Mouse (Mus musculus) limb, embryonic 13.5 days (tissue): ENCODE data around the gene Pla2g4f. TPM values are rescaled to one million over a fixed set of nuclear protein-coding genes. Genes with fewer than 3 reads are reported as not detected.

ENCODE experiments used
- ATAC-seq: fragments of 200-750 bp; cut with Nextera tagmentation; 2 replicates; pipeline ENCODE4 v1.8.0; 2017; ENCODE audit warnings: low read depth, moderate number of reproducible peaks, moderate TSS enrichment; ENCODE audit not compliant: low FRiP score
- H3K27ac ChIP-seq: fragments of 300-500 bp; sonication (generic); 2 replicates; pipeline ENCODE4 v1.5.1; 2015; ENCODE audit warnings: inconsistent platforms, mild to moderate bottlenecking, moderate library complexity
- H3K27me3 ChIP-seq: fragments of 300-500 bp; sonication (generic); 2 replicates; pipeline ENCODE4 v1.6.1; 2015; ENCODE audit warnings: mild to moderate bottlenecking, inconsistent platforms
- H3K36me3 ChIP-seq: fragments of 300-500 bp; sonication (generic); 2 replicates; pipeline ENCODE4 v1.6.1; 2015; ENCODE audit warnings: inconsistent platforms, mild to moderate bottlenecking, moderate library complexity
- H3K4me1 ChIP-seq: fragments of 300-500 bp; sonication (generic); 2 replicates; pipeline ENCODE4 v1.6.1; 2015; ENCODE audit warnings: inconsistent platforms
- H3K4me2 ChIP-seq: fragments of 300-500 bp; sonication (generic); replicated peaks from 2 replicates; pipeline ENCODE4 v1.6.1; 2015; ENCODE audit warnings: inconsistent platforms, mild to moderate bottlenecking, moderate library complexity
- H3K4me3 ChIP-seq: fragments of 300-500 bp; sonication (generic); 2 replicates; pipeline ENCODE4 v1.5.1; 2015; ENCODE audit warnings: moderate library complexity, mild to moderate bottlenecking, inconsistent platforms
- H3K9ac ChIP-seq: fragments of 300-500 bp; sonication (generic); 2 replicates; pipeline ENCODE4 v1.6.1; 2015; ENCODE audit warnings: mild to moderate bottlenecking, inconsistent platforms
- H3K9me3 ChIP-seq: fragments of 300-500 bp; sonication (generic); 2 replicates; pipeline ENCODE4 v1.6.1; 2016; ENCODE audit warnings: inconsistent platforms
- WGBS: fragments of 180-500 bp; shearing (Covaris S2); methylation state at CpG from one replicate; pipeline ENCODE4 v1.1.7; 2015; 5-methylcytosine and 5-hydroxymethylcytosine counted together
- polyA plus RNA-seq: library from polyadenylated mRNA; unstranded; fragments of >200 nt; fragmentation: Nextera tagmentation; extraction: Ambion mirVana; gene quantifications from 2 replicates; pipeline ENCODE4 v1.2.1, GENCODE M21; 2015

Pla2g4f gene
- polyA plus RNA-seq, 1 experiment from 2014 or later, result 0.75 TPM

DNA sequence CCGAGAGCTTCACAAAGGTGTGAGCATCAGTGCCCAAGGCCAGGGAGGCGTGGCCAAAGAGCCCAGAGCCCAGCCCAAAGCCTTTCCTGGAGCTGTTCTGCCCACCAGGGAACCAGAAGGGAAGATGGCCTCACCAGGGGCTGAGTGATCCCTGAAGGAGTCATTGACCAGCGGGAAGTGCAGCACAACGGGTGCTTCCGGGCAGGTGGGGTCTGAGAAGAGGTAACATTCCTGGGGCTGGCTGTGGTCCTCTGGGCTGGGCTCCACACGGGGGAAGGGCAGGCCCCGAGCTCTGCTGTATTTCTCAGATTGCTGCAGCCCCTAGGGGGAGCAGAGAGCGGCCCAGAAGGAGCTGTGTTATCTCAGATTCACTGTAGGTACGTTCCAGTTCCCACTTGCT, 45.3 kb downstream of the Pla2g4f start:
- no peak overlapping the region for H3K9ac ChIP-seq
- no peaks in the 10 kb centered on the region for H3K9me3 ChIP-seq
- ATAC-seq, result peak; percentile 40; the same call in 1 of the 2 replicates
- H3K36me3 ChIP-seq, result no peaks in the 10 kb centered on the region
- no peak overlapping the region for H3K27ac ChIP-seq
- H3K27me3 ChIP-seq, result 0 out of 2 replicates have a peak, but pooled peaks cover 5% of the 10 kb centered on the region
- H3K4me1 ChIP-seq, result 0 out of 2 replicates have a peak, but pooled peaks cover 4% of the 10 kb centered on the region
- peak overlapping the region; percentile 43 for H3K4me2 ChIP-seq
- WGBS, result 4% methylated on average over 9 of the region's 9 CpGs
- H3K4me3 ChIP-seq, result peak overlapping the region; percentile 5

DNA sequence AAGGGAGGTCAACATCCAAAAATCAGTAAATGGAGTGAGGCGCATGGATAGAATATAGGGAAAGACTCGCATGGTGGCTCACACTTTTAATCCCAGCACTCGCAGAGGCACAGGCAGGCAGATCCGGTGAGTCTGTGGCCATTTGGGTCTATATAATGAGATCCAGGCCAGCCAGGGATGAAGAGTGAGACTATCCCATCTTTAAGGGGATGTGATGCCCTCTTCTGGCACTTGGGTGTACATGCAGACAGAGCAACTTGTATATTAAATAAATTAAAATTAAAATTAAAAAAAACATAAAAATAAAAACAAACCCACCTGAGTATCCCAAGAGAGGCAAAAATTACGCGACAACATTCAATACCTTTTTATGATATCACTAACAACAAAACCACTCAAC, 48.4 kb downstream of the Pla2g4f start:
- H3K4me1 ChIP-seq, result 0 out of 2 replicates have a peak, but pooled peaks cover 4% of the 10 kb centered on the region
- no peak overlapping the region for H3K4me2 ChIP-seq
- H3K27ac ChIP-seq, result no peak overlapping the region
- no peak for ATAC-seq
- 58% methylated on average over 6 of the region's 6 CpGs for WGBS
- no peaks in the 10 kb centered on the region for H3K36me3 ChIP-seq
- 0 out of 2 replicates have a peak, but pooled peaks cover 5% of the 10 kb centered on the region for H3K27me3 ChIP-seq
- no peaks in the 10 kb centered on the region for H3K9me3 ChIP-seq
- H3K4me3 ChIP-seq, result no peak overlapping the region
- H3K9ac ChIP-seq, result no peak overlapping the region

DNA sequence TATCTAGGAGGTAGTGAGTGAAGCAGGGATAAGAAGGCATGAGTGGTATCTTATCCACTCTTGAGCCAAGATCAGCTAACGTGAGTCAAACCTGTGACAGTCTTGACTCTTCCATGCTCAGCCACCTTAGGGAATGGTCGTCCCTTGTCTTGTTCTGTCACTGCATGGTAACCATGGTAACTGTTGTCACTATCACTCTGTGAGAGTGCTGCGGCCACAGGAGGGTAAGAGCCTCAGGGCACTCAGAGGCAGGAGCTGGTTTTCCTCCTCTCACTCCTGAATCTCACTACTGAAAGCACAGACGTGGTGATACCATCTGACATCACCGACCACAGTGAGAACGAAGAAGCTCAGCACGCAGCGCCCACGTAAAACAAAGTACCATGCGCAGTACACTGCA, 49.1 kb downstream of the Pla2g4f start:
- H3K9me3 ChIP-seq, result no peaks in the 10 kb centered on the region
- no peak overlapping the region for H3K4me3 ChIP-seq
- WGBS, result 57% methylated on average over 10 of the region's 10 CpGs
- no peaks in the 10 kb centered on the region for H3K36me3 ChIP-seq
- no peak overlapping the region for H3K27ac ChIP-seq
- no peak overlapping the region for H3K9ac ChIP-seq
- ATAC-seq, result no peak
- H3K27me3 ChIP-seq, result 0 out of 2 replicates have a peak, but pooled peaks cover 4% of the 10 kb centered on the region
- H3K4me1 ChIP-seq, result 0 out of 2 replicates have a peak, but pooled peaks cover 4% of the 10 kb centered on the region
- no peak overlapping the region for H3K4me2 ChIP-seq

DNA sequence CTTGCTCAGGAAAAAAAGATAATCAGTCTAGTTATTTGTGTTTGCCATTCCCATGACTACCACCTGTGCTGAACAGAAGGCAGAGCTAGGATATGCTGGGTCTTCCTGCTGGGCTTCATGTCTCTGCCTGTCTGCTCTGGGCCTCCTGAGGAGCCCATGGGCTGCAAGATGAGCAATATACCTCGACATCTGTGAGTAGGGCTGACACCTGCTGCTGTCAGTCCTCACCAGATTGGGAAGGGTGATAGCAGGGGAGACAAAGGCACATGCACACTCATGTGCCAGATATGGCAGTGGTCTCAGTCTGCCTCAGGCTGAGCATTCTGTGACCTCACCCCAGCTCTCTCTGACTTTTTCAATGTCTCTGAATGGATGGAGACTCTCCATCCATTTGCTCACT, 51.1 kb downstream of the Pla2g4f start:
- 12% methylated on average over 1 of the region's 1 CpGs for WGBS
- Histone ChIP-seq H3K9ac (no peak overlapping the region), H3K4me1 (no peaks in the 10 kb centered on the region), H3K4me2 (no peak overlapping the region), H3K4me3 (no peak overlapping the region), H3K36me3 (no peaks in the 10 kb centered on the region), H3K27ac (no peak overlapping the region), H3K9me3 (no peaks in the 10 kb centered on the region), H3K27me3 (0 out of 2 replicates have a peak, but pooled peaks cover 2% of the 10 kb centered on the region)
- no peak for ATAC-seq

DNA sequence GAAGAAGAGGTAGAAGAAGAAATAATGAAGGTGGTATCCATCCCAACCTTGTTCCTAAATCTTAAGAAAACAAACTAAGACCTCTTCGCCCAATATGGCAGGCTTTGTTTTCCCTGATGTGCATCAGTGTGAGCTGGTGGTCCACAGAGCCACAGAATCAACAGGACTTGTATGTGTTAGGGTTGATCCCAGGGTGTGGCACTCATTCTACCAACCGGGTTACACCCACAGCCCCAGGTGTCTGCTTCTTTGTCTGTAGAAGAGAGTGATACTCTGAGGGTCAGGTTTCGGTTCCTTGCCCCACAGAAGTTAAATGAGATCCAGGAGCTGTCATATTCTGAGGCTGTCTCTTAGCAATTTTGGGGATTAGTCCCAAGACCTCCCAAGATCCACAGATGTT, 52.6 kb downstream of the Pla2g4f start:
- H3K4me1 ChIP-seq, result no peaks in the 10 kb centered on the region
- no peak overlapping the region for H3K9ac ChIP-seq
- no peak overlapping the region for H3K27ac ChIP-seq
- H3K4me2 ChIP-seq, result no peak overlapping the region
- H3K36me3 ChIP-seq, result no peaks in the 10 kb centered on the region
- H3K4me3 ChIP-seq, result no peak overlapping the region
- H3K9me3 ChIP-seq, result no peaks in the 10 kb centered on the region
- H3K27me3 ChIP-seq, result no peaks in the 10 kb centered on the region
- no peak for ATAC-seq
- WGBS, result 65% methylated on average over 3 of the region's 3 CpGs

DNA sequence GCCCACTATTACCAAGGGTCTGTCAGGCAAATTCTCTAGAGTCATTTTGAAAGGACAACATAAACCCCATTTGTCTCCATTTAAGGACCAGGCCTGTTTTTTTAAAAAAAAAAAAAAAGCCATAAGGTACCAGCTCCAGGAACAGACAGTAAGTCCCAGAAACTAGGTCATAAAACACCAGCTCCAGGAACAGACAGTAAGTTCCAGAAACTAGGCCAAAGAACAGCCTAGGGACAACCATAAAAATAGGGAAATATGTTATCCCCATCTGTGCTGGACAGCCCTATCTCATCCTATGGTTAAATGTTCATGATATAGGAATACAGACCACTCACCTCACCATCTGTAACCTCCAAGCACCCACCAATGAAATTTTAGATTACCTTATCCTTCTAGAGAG, 57.7 kb downstream of the Pla2g4f start:
- H3K4me2 ChIP-seq, result no peak overlapping the region
- no peak overlapping the region for H3K4me3 ChIP-seq
- no peaks in the 10 kb centered on the region for H3K9me3 ChIP-seq
- no peak overlapping the region for H3K27ac ChIP-seq
- peaks cover 3% of the 10 kb centered on the region; the same call in 1 of the 2 replicates for H3K4me1 ChIP-seq
- no peak overlapping the region for H3K9ac ChIP-seq
- ATAC-seq, result no peak
- no peaks in the 10 kb centered on the region for H3K36me3 ChIP-seq
- H3K27me3 ChIP-seq, result no peaks in the 10 kb centered on the region

DNA sequence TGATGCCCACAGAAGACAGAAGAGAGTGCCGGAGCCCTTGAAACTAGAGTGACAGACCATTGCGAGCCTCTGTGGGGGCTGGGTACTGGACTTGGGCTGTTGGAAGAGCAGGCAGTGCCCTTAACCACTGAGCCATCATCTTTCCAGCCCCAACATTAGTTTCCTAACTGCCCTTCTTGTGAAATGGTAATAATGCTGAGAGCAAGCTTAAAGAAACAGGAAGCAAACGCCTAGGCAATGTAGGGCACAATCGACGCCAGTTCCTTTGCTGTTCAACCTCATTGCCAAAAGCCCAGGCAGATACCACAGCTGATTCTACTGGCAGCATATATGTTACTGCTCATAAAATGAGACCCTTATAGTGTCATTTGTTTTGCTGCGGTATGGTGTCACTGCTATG, 61.3 kb downstream of the Pla2g4f start:
- H3K27ac ChIP-seq, result no peak overlapping the region
- no peaks in the 10 kb centered on the region for H3K27me3 ChIP-seq
- 79% methylated on average over 6 of the region's 6 CpGs for WGBS
- no peak overlapping the region for H3K9ac ChIP-seq
- ATAC-seq, result no peak
- H3K4me1 ChIP-seq, result peaks cover 3% of the 10 kb centered on the region; the same call in 1 of the 2 replicates
- no peak overlapping the region for H3K4me3 ChIP-seq
- H3K9me3 ChIP-seq, result no peaks in the 10 kb centered on the region
- H3K36me3 ChIP-seq, result no peaks in the 10 kb centered on the region
- H3K4me2 ChIP-seq, result no peak overlapping the region

Other genes with a start within 250 kb of the Pla2g4f start
- gene Ehd4, start 159.6 kb downstream of the Pla2g4f start, polyA plus RNA-seq, result 40.4 and 47.4 TPM in 2 replicates
- gene Pla2g4e, start 68.8 kb downstream of the Pla2g4f start, polyA plus RNA-seq, result 0.10 and 0.19 TPM in 2 replicates
- gene Pla2g4d, start 25.0 kb downstream of the Pla2g4f start, polyA plus RNA-seq, result 0.06 and 0.19 TPM in 2 replicates
- 25.6 and 27.6 TPM in 2 replicates for gene Vps39, start 39.0 kb upstream of the Pla2g4f start, polyA plus RNA-seq
- gene Ganc, start 89.7 kb upstream of the Pla2g4f start, polyA plus RNA-seq, result 9.1 and 9.2 TPM in 2 replicates
- 8.9 and 13.0 TPM in 2 replicates for gene Tmem87a, start 89.9 kb upstream of the Pla2g4f start, polyA plus RNA-seq
- gene Capn3, start 141.9 kb upstream of the Pla2g4f start, polyA plus RNA-seq, result 2.7 and 3.7 TPM in 2 replicates
- gene Zfp106, start 249.7 kb upstream of the Pla2g4f start, polyA plus RNA-seq, result 50.4 and 54.9 TPM in 2 replicates